Mouse (Mus musculus) mouse embryonic stem cell (cell line): ENCODE measurements around the gene Il11ra1.

Experiments
- in situ Hi-C, 2 experiments: fragments of 300-500 bp; cut with MboI; formaldehyde crosslinking; loops; 1 replicate in 1 of 2; 3 replicates in 1 of 2; pipeline ENCODE4 v1.14.3; 2019 to 2020; ENCODE audit warnings: low sequenced_read_pairs in 2 of 2, low pct_unique_long_range_greater_than_20kb in 1 of 2, mixed read lengths in 1 of 2; ENCODE audit not compliant: unreplicated experiment in 1 of 2

Il11ra1 gene

DNA sequence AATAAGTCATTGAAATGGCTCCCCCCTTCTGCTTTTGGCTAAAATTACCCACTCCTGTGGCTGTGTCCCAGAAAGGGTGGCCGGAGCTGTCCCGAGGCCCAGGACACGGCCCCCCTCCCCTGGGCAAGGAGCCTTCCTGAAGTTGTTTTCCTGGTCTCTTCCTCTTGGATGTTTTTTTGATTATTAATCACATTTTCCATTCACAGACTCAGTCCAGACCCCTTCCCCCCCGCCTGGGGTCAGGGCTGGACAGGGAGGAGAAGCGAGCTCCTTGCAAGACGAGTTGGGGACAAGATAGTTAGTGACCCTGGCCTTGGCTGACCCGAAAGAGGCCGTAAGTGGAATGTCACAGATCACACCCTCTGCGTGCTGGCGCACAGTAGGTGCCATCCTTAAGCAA lies at the start of gene Il11ra1:
Il11ra1 (plus strand) TSS at position 207 of the 400 bp plus-strand sequence.
- in situ Hi-C loops = loop anchor here in 1 of 2 experiments (10.0 to 25.0 kb wide), 2 partner anchors 135 to 562 kb away; partner anchors contain the start of genes Dnaic1, Fam219a and Ube2r2

DNA sequence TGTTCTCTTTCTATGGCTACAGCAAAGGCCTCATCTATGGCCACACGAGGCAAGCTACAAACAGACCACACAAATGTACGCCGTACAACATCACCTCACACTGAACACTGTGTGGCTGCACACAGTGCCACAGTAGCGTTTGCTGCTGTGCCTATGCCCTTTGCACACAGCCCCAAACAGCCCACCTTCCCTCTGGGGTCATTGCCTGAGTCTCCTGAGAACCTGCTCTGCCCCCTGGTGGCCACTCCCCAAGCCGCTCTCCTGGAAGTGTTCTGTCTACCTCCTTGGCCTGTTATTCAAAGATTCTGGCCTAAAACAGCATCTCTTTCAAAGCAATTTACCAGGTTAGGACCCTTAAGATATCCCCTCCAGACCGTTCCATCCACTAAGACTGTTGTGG lies 46.5 kb upstream of the Il11ra1 start:
- in situ Hi-C loops = no loop called here

DNA sequence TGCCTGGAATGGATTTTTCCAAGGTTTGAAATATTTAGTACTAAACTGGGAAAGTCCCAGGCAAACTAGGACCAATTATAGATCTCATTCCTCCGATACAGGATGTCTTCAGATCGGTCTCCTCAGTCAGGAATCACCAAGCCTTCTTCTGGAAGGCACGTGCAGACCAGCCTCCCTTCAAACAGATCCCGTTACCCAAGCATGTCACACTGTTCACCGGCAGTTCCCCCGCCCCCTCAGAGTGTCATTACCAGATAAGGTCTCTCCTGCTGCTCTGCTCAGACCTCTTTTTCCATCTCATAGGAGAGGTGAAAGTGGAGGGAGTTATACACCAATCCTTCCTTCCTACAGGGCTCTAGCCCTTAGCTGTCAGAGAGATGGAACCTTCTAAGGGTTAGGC lies 46.1 kb upstream of the Il11ra1 start:
- in situ Hi-C loops = no loop called here

DNA sequence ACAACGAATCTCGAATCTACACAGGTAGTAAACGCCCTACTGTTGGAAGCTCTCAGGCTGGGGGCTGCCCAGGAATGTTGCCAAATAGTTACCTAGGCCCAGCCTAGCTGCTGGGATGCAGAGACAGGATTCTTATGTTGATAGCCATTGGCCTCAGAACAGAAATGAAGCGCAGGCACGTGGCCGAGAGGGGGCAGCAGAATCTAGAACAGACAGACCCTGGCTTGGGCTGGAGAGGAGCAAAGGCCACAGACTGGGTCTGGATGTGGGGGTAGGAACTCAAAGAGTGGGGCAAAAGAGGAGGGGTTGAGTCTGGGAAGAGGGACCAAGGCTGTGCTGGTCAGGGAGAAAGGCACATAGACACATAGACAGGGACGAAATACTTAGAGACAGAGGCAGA lies 45.6 kb upstream of the Il11ra1 start:
- in situ Hi-C loops = no loop called here

DNA sequence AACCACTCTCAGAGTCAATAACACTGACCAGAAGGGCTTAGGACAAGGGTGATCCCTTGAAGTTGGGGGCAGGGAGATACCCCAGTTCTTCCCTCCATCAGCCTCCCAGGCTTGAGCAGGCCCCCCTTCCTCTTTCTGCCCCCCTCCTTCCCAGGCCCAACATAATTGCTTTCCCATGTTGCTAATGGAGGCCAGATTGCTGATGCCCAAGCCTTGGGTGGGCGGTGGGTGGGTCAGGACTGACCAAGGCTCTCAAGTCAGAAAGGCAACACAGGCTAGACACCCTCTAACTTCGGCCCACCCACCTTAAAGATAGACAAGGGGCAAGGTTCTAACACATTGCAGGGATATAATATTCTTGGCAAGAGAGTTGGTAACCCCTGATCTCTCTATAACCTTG lies 44.3 kb upstream of the Il11ra1 start:
- in situ Hi-C loops = no loop called here

DNA sequence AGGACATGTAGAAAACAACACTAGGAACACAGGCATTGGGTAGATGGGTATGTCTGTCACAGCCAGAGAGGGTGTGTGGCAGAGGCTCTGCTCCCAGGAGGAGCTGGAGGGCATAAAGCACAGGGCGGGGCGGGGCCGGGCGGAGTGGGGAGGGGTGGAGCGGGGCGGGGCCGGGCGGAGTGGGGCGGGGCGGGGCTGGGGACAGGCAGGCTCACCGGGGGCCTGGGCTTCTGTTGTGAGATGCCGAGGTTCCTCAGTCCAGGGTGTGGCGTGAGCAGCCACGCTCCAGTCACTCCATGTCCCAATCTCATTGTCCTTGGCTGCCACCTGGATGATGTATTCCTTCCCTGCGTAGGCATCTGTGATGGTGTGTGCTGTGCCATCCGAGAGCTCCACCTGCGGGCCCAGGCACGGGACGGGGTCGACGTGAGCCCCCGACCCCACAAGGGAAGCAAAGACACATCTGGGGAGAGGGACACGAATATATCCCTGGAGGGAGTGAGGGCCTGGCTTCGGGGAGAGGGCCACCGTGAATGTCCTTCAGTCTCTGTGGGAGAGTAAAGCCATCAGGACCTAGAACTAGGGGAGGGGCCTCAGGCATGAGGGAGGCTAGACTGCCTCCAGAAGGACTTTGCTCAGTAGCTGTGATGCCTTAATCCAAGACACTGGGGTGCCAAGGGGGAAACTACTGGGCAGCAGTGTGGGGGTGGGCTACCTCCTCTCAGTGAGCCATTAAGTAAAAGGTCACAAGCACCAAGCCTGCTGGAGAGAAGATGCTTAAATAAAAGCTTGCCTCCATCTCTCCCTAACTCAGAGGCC lies 41.0 kb upstream of the Il11ra1 start:
- in situ Hi-C loops = no loop called here

DNA sequence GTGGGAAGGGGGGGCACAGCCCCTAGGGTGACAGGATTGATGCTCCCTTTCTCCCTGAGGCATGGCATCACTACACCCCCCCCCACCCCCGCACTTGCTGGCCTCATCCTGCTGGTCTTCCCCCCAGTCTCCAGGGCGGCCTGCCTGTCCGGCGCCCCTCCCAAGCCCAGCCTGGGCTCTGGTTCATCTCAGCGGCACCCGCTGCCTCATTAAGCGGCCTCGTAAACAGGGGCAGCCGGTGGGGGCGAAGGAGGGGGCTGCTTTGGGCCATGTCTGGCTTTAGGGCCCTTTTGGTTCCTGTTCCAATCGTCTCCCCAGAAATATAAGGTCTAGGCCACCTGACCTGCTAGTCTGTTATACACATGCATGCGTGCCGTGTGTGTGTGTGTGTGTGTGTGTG lies 40.2 kb upstream of the Il11ra1 start:
- in situ Hi-C loops = no loop called here

DNA sequence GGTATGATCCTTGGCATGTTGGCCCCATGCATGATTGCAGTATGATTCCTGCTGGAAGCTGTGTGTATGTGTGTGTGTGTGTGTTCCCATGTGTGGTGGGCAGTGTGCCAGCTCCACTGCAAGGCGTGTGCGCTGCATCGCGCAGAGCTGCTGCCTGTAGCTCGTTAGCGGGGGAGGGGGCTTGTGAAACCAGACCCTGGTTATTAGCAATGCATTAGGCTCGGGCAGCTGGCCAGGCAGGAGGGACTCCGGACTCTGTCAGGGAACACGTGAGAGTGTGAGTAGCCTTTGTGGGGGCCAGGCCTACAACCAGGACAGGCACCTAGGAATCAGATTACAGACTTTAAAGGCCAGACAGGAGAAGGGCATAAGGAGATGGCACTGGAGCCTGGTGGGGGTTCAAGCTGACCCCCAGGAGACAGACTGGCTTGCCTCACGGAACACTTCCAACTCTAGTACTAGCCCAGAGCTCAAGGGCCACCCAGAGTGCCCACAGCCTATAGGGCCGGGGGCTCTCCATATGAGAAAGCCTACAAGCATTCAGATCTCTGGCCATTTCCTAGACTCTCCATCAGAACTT lies 38.8 kb upstream of the Il11ra1 start:
- in situ Hi-C loops = no loop called here

DNA sequence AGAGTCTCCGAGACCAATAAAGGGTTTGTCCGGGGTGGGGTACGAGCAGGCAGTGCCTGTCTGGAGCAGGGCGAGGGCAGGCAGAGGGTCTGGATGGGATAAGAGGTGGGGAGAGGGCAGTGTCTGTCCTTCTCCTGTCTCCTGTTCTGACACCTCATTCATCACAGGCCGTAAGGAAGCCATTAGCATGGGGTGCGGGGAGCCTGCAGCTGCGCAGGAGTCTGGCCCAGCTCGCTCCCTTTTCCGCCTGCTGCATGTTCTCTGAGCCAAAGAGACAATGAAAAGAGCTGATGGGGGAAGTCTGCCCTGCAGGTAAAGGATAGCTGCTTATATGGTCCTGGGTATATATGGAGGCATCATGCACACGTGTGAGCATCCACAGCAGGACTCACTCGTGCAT lies 37.1 kb upstream of the Il11ra1 start:
- in situ Hi-C loops = no loop called here

DNA sequence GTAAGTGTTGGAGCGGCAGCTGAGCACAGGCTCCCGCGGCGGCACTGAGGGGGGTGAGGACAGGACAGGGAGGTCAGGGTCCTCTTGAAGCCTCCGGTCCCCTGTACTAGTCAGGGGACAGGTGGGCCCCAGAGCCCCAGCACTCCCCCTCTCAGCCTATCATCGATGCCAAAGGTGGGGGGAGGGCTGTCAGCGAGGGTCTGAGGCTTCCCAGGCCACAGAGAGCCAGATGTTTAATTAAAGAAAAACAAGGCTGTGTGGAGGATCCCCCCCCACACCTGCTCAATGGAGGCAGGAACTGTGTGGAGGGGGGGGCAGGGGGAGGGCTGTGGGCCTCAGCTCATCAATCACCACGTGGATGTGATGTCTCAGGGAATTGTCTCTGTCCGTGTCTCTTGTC lies 36.2 kb upstream of the Il11ra1 start:
- in situ Hi-C loops = no loop called here

DNA sequence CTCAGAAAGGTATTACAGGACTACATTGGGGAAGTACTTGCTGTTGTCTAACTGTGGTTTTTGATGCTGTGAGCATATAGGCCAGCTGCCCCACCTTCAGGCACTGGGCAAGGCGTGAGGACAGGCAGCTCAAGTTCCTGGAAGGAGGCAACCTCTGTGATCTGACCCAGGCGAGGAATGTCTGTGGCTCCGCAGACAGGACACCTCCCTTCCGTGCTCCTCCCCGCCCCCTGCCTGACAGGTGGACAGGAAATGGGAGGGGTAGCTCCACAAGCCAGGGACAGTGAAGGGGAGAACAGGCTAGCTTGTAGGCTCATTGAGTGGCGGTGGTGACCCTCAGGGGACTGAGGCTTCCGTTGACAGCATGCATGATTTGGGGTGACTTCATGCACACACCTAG lies 35.3 kb upstream of the Il11ra1 start:
- in situ Hi-C loops = no loop called here

DNA sequence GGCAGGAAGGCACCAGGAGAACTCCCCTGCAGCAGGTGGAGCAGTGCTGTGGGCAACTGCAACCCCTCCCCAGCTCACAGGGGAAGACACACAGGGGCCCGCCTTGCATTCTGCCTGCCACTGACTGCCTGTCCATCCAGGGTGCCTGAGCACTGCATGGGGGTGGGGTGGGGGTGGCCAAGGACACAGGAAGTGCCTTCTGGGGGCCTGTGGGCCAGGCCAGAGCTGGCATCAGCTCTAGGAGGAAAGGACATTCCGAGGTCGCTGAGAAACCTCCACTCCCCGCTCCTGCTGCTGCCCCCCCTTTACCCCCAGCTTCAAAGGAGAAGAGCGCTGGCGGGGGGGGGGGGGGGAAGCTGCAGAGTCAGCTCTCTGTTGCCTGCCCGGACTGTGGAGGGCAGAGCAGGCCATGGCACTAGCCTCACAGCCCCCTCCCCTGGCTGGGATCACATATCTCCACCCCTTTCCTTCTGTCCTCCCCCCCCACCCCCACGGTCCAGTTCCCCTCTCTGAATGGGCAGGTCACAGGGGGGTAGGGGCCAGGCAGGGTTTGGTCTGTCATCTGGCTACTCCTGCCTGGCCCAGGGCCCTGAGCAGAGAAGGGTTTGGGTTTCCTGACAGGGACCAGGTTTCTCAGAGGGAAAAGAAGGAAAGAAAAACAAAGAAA lies 34.6 kb upstream of the Il11ra1 start:
- in situ Hi-C loops = no loop called here

DNA sequence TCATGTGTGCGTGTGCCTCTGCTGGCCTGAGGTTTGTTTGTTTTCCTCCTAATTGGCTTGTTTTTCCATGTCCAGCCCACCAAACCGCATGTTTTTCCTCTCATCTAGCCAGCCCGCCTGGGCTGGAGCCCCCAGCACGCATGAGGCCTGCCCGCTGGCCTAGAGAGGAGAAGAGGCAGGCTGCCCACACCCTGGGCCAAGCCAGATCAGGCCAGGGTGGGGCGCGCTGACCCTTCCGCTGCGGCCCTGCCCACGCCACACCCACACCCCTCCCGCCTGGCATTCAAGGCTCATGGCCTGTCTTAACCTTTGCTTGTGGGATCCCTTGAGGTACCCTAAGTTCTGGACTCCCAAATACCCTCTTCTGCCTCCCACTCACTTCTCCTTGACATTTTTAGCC lies 33.1 kb upstream of the Il11ra1 start:
- in situ Hi-C loops = no loop called here

DNA sequence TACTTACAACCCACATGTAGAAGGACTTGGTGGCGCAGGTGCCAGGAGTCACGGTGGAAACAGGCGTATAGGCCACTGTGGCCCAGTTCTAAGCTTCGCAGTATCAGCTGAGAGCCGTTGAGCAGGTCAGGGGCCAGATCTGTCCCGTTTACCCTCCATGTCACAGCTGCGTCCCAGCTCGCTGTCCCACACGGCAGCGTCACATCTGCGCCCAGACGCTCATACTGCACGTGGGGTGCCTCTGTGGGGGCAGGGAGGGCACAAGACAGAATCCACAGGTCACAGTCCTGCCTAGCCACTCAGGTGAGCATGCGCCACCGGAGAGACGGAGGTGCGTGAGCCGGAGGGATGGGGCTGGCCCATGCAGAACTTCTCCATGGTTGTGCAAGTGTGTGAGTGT lies 29.0 kb upstream of the Il11ra1 start:
- in situ Hi-C loops = no loop called here

DNA sequence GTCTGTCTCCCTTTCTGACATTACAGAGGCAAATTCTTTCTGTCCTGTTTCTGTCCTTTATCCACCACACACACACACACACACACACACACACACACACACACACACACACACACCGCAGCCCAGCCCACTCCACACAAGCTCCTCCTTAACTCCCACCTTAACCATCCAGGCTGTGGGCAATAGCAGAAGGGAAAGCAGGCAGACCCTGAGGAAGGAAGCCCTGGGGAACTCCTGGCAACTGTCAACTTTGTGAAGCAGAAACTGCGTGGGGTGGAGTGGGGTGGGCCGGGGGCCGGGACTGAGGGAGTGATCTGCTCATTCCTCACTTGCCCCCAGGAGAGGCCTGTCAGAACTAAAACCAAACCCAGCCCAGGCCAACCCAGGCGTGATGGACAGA lies 28.3 kb upstream of the Il11ra1 start:
- in situ Hi-C loops = no loop called here

DNA sequence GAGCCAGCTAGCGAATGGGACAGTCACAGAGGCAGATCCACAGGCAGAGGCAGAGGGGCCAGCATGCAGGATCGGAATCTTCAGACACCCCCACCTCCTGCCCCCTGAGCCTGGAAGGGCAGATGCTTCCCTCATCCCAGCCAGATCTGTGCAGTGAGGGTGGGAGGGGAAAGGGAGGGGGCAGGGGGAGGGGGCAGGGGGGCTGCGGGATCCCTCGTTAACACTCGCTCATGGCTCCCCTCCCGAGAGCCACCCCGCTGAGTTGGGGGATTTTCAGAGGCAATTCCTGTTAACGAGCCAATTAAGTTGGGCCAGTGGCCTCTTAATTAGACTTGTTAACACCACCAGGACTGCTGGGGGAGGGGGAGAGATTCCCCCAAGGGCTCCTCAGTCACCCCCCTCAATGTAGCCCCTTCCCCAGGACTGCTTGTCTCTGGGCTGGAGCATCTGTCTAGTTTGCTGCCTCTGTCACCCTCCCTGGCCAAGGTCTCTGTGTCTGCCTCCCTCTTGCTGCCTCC lies 27.8 kb upstream of the Il11ra1 start:
- in situ Hi-C loops = no loop called here

DNA sequence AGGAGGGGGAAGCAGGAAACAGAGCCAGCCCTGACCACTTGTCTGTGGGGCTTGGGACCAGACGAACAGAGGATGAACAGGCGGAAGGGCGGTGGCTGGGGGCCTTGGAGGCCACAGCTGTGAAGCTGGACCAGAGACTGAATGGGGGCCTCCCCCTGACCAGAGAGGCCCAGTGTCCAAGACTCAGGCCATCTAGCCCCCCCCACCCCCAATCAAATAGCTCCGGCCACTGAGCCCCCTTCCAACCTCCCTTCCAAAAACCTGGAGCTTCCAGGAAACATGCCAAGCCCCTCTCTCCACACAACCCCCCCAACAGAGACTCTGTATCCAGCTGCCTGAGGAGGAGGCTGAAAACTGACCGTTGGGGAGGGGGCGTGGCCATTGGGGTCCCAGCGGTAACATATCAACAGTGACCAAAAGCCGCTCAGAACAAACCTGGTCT lies 27.2 kb upstream of the Il11ra1 start:
- in situ Hi-C loops = no loop called here

DNA sequence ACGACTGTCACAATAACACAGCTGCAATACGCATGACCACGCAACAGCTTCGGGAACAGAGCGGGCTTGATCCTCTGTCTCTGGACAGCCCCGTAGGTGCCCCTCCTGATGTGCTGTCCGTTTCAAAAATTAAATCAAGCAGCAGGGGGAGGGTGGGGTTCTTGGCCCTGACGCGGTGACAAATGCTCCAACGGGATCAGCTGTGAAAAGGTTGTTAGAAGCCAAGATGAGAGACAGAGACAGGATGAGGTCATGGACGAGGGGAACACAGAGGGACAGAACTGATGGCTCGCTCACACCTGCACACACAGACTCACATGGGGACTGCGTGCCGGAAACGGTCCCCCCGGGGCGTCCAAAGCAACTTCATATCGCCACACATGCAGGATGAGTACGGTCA lies 26.6 kb upstream of the Il11ra1 start:
- in situ Hi-C loops = no loop called here

DNA sequence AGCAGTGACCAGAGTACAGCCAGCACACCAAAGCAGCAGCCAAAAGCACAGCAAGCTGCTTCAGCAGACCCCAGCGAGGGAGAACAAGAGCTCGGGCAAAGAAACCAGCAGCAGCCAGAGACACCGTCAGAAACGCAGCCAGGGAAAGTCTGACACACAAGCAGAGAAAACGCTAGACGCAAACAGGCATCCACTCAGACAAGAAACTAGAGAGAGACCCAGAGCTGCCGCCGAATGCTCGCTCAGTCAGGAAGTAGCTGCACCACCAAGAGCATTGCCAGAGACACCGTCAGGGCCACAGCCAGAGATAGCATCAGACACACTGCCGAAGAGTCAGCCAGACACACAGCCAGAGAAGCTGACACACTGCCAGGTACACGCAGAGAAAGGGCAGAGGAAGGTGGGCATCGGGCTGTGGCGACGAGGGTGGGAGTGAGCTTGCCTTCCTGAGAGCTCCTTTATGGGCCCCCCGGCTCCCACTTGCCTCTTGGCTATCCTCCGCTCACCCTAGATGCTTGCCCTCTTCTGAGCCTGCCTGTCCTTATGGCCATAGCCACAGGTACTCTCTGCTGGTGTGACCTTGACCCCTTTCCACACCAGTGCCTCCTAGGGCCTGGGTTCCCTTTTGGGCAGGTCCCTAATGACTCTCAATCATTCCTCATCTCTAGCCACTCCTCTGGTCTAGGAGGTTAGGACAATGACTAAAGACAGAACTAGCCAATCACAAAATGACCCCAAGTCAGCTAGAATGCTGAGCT lies 23.4 kb upstream of the Il11ra1 start:
- in situ Hi-C loops = no loop called here
